Mouse (Mus musculus): Measurements from ENCODE around the gene Acbd3. TPM values are rescaled to one million over a fixed set of nuclear protein-coding genes. Genes with fewer than 3 reads are reported as not detected.

Acbd3 gene
- total and polyA plus RNA-seq, 3 experiments: 14.5 to 23.5 (median 22.4) TPM

DNA sequence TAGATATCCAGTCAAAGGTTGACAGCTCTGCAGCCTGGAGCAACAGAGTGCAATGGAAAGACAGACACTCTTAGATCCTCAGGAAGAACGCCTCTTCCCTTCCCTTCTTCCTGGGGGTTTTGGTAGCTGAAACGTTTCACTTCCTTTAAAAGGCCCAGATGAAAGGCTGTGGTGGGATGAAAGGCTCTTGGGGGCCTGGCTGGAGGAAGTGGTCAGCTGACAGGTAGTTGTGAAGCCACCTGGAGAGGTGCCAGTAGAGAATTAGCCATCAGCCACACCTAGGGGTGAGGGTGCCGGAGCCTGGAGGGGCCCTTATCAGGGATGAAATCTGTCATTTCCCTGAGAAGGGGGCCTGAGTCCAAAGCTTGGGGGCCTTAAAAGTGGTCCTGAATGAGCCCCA is 18.5 kb upstream of the Acbd3 start:
- Histone ChIP-seq H3K9me3 (replicated peaks; ENCODE audit: low read length) (no peaks in the 10 kb centered on the region), H3K27me3 (replicated peaks) (no peaks in the 10 kb centered on the region), H3K27ac (ENCODE audit: insufficient read depth, low read depth) (no peak overlapping the region), H3K36me3 (replicated peaks in 1 of 2; ENCODE audit: control insufficient read depth in 1 of 2, insufficient read depth in 1 of 2, low read length in 1 of 2) (no peaks in the 10 kb centered on the region), H3K4me3 (replicated peaks in 1 of 3; ENCODE audit: low read depth in 2 of 3, low read length in 2 of 3, poor library complexity in 1 of 3) (no peak overlapping the region), H3K9ac (ENCODE audit: insufficient read depth, low read depth) (no peak overlapping the region), H3K4me1 (ENCODE audit: control insufficient read depth in 1 of 2, insufficient read depth in 2 of 2) (peaks cover 2 to 23% of the 10 kb centered on the region in 2 experiments; a peak in 2 of 4 replicates), H3K4me2 (ENCODE audit: insufficient read depth, low read depth, poor library complexity, severe bottlenecking) (no peak overlapping the region), H3K79me2 (replicated peaks; ENCODE audit: control insufficient read depth, extremely low read depth, insufficient read depth, poor library complexity, severe bottlenecking) (no peaks in the 10 kb centered on the region)
- DNase-seq (ENCODE audit: extremely low read depth): no peak
- in situ Hi-C loops (cut with MboI; ENCODE audit: low pct_ligation_motif_present, low pct_unique_long_range_greater_than_20kb, low sequenced_read_pairs) (no loop called here), dilution Hi-C loops (cut with MboI; ENCODE audit: extremely low pct_ligation_motif_present, extremely low pct_unique_long_range_greater_than_20kb, low sequenced_read_pairs) (no loop called here)
- TF ChIP-seq BHLHE40 (IDR thresholded peaks at IDR 0.05; ENCODE audit: low read depth, low read length) (peak; percentile 35; the same call in 1 of the 2 replicates), UBTF (IDR thresholded peaks at IDR 0.05; ENCODE audit: low read depth, low read length) (no peak)

DNA sequence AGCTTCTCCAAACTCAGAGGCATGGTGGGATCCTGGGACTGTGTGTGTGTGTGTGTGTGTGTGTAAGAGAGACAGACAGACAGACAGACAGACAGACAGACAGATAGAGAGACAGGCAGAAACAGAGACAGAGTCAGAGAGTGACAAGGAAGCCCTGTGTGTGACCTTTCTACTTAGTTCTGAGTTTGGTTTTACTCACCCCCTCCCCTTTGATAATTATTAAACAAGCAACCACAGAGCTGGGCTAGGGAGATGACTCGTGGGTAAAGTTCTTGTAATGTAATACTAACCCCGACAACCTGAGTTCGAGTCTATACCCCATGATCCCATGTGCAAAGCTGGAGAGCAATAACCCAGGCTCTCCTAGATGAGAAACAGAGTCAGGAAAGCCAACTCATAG is 18.0 kb upstream of the Acbd3 start:
- Histone ChIP-seq H3K9ac (ENCODE audit: insufficient read depth, low read depth) (no peak overlapping the region), H3K4me3 (replicated peaks in 1 of 3; ENCODE audit: low read depth in 2 of 3, low read length in 2 of 3, poor library complexity in 1 of 3) (no peak overlapping the region), H3K27ac (ENCODE audit: insufficient read depth, low read depth) (no peak overlapping the region), H3K9me3 (replicated peaks; ENCODE audit: low read length) (no peaks in the 10 kb centered on the region), H3K4me2 (ENCODE audit: insufficient read depth, low read depth, poor library complexity, severe bottlenecking) (no peak overlapping the region), H3K27me3 (replicated peaks) (no peaks in the 10 kb centered on the region), H3K79me2 (replicated peaks; ENCODE audit: control insufficient read depth, extremely low read depth, insufficient read depth, poor library complexity, severe bottlenecking) (no peaks in the 10 kb centered on the region), H3K36me3 (replicated peaks in 1 of 2; ENCODE audit: control insufficient read depth in 1 of 2, insufficient read depth in 1 of 2, low read length in 1 of 2) (no peaks in the 10 kb centered on the region), H3K4me1 (ENCODE audit: control insufficient read depth in 1 of 2, insufficient read depth in 2 of 2) (peaks cover 0 to 23% of the 10 kb centered on the region in 2 experiments; a peak in 2 of 4 replicates)
- in situ Hi-C loops (cut with MboI; ENCODE audit: low pct_ligation_motif_present, low pct_unique_long_range_greater_than_20kb, low sequenced_read_pairs): no loop called here
- TF ChIP-seq MEF2A (IDR thresholded peaks at IDR 0.05; ENCODE audit: borderline replicate concordance, low read depth, low read length): no peak
- TF ChIP-seq POLR2A (IDR thresholded peaks at IDR 0.05; ENCODE audit: low read depth, low read length): no peak
- TF ChIP-seq MAX (IDR thresholded peaks at IDR 0.05; ENCODE audit: low read length): no peak
- TF ChIP-seq KAT2A (IDR thresholded peaks at IDR 0.05; ENCODE audit: insufficient replicate concordance, low read length): no peak
- no peak for TF ChIP-seq RAD21 (IDR thresholded peaks at IDR 0.05; ENCODE audit: low read depth, low read length)
- TF ChIP-seq HCFC1 (IDR thresholded peaks at IDR 0.05; ENCODE audit: low read depth, low read length): no peak
- no peak for TF ChIP-seq SIN3A (IDR thresholded peaks at IDR 0.05; ENCODE audit: low read length)
- TF ChIP-seq MAZ (IDR thresholded peaks at IDR 0.05; ENCODE audit: low read depth, low read length): no peak
- no peak for TF ChIP-seq MYC (IDR thresholded peaks at IDR 0.05; ENCODE audit: low read depth, low read length)
- TF ChIP-seq USF2 (conservative IDR thresholded peaks at IDR 0.05; ENCODE audit: low read depth, low read length): no peak
- TF ChIP-seq RCOR1 (conservative IDR thresholded peaks at IDR 0.05; ENCODE audit: low read depth, low read length): no peak
- TF ChIP-seq JUN (IDR thresholded peaks at IDR 0.05; ENCODE audit: insufficient read depth, low read depth, low read length): no peak
- DNase-seq (ENCODE audit: extremely low read depth): no peak
- dilution Hi-C loops (cut with MboI; ENCODE audit: extremely low pct_ligation_motif_present, extremely low pct_unique_long_range_greater_than_20kb, low sequenced_read_pairs): no loop called here
